Mouse (Mus musculus) ES-E14 (cell line): Measurements from ENCODE around the gene Rbfox1. TPM values are rescaled to one million over a fixed set of nuclear protein-coding genes. Genes with fewer than 3 reads are reported as not detected.

ENCODE experiments used
- DNase-seq: peaks from one replicate; pipeline ENCODE4 v3.0.0-alpha.2; 2013; ENCODE audit warnings: low read depth, low spot score
- H3K27ac ChIP-seq: 2 replicates; pipeline ENCODE4 v1.5.1; 2012; ENCODE audit warnings: low read depth, mild to moderate bottlenecking, low read length, moderate library complexity, mixed read lengths; ENCODE audit not compliant: poor library complexity, insufficient read depth, severe bottlenecking
- H3K36me3 ChIP-seq: 2 replicates; pipeline ENCODE4 v1.6.1; 2012; ENCODE audit warnings: mild to moderate bottlenecking, low read length, moderate library complexity, mixed read lengths; ENCODE audit not compliant: control insufficient read depth, poor library complexity, insufficient read depth, severe bottlenecking
- H3K4me1 ChIP-seq, 2 experiments: fragments of 150-350 bp in 1 of 2; sonication (generic) in 1 of 2; 2 replicates each; pipeline ENCODE4 v1.6.1; 2012; ENCODE audit warnings: low read length in 2 of 2, mild to moderate bottlenecking in 1 of 2, mixed read lengths in 1 of 2; ENCODE audit not compliant: control insufficient read depth in 2 of 2, insufficient read depth in 2 of 2, poor library complexity in 1 of 2
- H3K4me3 ChIP-seq, 2 experiments: fragments of 150-350 bp in 1 of 2; sonication (generic) in 1 of 2; 2 replicates each; pipeline ENCODE4 v1.5.1; 2012; ENCODE audit warnings: low read length in 2 of 2, low read depth in 1 of 2, mild to moderate bottlenecking in 1 of 2, mixed read lengths in 1 of 2; ENCODE audit not compliant: insufficient read depth in 1 of 2, poor library complexity in 1 of 2, severe bottlenecking in 1 of 2
- H3K9ac ChIP-seq: 2 replicates; pipeline ENCODE4 v1.6.1; 2012; ENCODE audit warnings: low read depth, mild to moderate bottlenecking, low read length, mixed read lengths; ENCODE audit not compliant: poor library complexity, insufficient read depth, severe bottlenecking
- H3K9me3 ChIP-seq: fragments of 150-350 bp; sonication (generic); 2 replicates; pipeline ENCODE4 v1.6.1; 2012; ENCODE audit warnings: low read depth, mild to moderate bottlenecking, low read length; ENCODE audit not compliant: control insufficient read depth, insufficient read depth
- CHD2 ChIP-seq: IDR thresholded peaks from 2 replicates; pipeline ENCODE4 v1.6.1; 2014; ENCODE audit warnings: mild to moderate bottlenecking, low read depth, low read length, inconsistent platforms
- HCFC1 ChIP-seq: IDR thresholded peaks from 2 replicates; pipeline ENCODE4 v1.6.1; 2012; ENCODE audit warnings: low read length, inconsistent platforms, borderline replicate concordance; ENCODE audit not compliant: insufficient read depth
- MAFK ChIP-seq: IDR thresholded peaks from 2 replicates; pipeline ENCODE4 v1.6.1; 2014; ENCODE audit warnings: mild to moderate bottlenecking, low read depth, low read length, inconsistent platforms; ENCODE audit not compliant: insufficient read depth
- ZC3H11A ChIP-seq: IDR thresholded peaks from 2 replicates; pipeline ENCODE4 v1.6.1; 2012; ENCODE audit warnings: low read depth, mild to moderate bottlenecking, inconsistent platforms, low read length, borderline replicate concordance
- ZNF384 ChIP-seq: IDR thresholded peaks from 2 replicates; pipeline ENCODE4 v1.6.1; 2012; ENCODE audit warnings: low read depth, low read length, inconsistent platforms
- in situ Hi-C, 2 experiments: fragments of 600-800 bp; cut with MboI; formaldehyde crosslinking; loops; one replicate each; pipeline ENCODE4 v1.15.1; 2025; ENCODE audit warnings: low sequenced_read_pairs in 2 of 2, inconsistent platforms in 1 of 2; ENCODE audit not compliant: unreplicated experiment in 2 of 2
- total RNA-seq: library from RNA; depleted of rRNA; stranded (reverse); fragments of 300-350 nt; gene quantifications from 2 replicates; pipeline ENCODE4 v1.2.3, GENCODE M21; 2012

Gene Rbfox1
- total RNA-seq, 1 experiment = 0.18 TPM

DNA sequence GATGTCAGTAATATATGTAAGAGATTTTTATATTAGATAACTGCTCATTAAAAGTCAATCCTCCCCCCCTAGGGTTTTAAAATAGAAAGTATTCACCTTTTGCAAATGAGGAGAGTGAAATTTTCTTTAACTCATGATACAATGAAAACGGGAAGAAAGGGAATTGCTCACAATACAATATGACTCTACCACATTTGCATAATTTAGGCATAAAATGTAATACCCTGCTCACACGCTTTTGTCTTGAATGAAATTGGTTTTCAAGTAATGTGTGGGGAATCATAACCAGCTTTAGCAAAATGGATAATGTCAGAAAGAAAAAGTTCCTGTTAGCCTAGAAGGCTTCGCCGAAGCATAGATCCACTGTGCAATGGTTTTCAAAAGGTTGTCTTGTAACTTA lies 193.9 kb downstream of the Rbfox1 start:
- Histone ChIP-seq H3K36me3 (no peaks in the 10 kb centered on the region), H3K27ac (no peak overlapping the region), H3K4me3 (no peak overlapping the region), H3K4me1 (no peaks in the 10 kb centered on the region), H3K9me3 (no peaks in the 10 kb centered on the region), H3K9ac (no peak overlapping the region)
- no peak for DNase-seq
- TF ChIP-seq ZNF384 = no peak
- TF ChIP-seq HCFC1 = no peak
- no peak for TF ChIP-seq ZC3H11A
- no peak for TF ChIP-seq CHD2
- TF ChIP-seq MAFK = no peak
- in situ Hi-C loops = no loop called here

GRCm38 (mm10) chr16:6084701-6085365 lies 199.7 kb downstream of the Rbfox1 start:
- Histone ChIP-seq H3K4me1 (no peaks in the 10 kb centered on the region), H3K9ac (no peak overlapping the region), H3K27ac (no peak overlapping the region), H3K4me3 (no peak overlapping the region), H3K9me3 (no peaks in the 10 kb centered on the region), H3K36me3 (no peaks in the 10 kb centered on the region)
- in situ Hi-C loops = no loop called here
- no peak for TF ChIP-seq ZNF384
- TF ChIP-seq MAFK = no peak
- TF ChIP-seq HCFC1 = no peak
- no peak for TF ChIP-seq CHD2
- TF ChIP-seq ZC3H11A = no peak
- DNase-seq = no peak

- H3K27ac ChIP-seq = no peak overlapping the region
- no peak for DNase-seq
- no peak overlapping the region for H3K4me3 ChIP-seq
- in situ Hi-C loops = no loop called here
- no peaks in the 10 kb centered on the region for H3K36me3 ChIP-seq
- no peaks in the 10 kb centered on the region for H3K9me3 ChIP-seq
- H3K9ac ChIP-seq = no peak overlapping the region
- no peaks in the 10 kb centered on the region for H3K4me1 ChIP-seq
- TF ChIP-seq ZC3H11A (no peak), MAFK (no peak), ZNF384 (no peak), CHD2 (no peak), HCFC1 (no peak)
These were observed 201.0 kb downstream of the Rbfox1 start for GRCm38 (mm10) chr16:6086200-6086599.

- no peak for DNase-seq
- Histone ChIP-seq H3K27ac (no peak overlapping the region), H3K9me3 (no peaks in the 10 kb centered on the region), H3K36me3 (no peaks in the 10 kb centered on the region), H3K4me1 (no peaks in the 10 kb centered on the region), H3K9ac (no peak overlapping the region), H3K4me3 (no peak overlapping the region)
- TF ChIP-seq MAFK (no peak), ZC3H11A (no peak), HCFC1 (no peak), CHD2 (no peak), ZNF384 (no peak)
- in situ Hi-C loops = no loop called here
These were observed 206.4 kb downstream of the Rbfox1 start for GRCm38 (mm10) chr16:6091326-6092123.
